Mouse (Mus musculus): ENCODE data around the gene Cdc34. TPM values are rescaled to one million over a fixed set of nuclear protein-coding genes. Genes with fewer than 3 reads are reported as not detected.

The Cdc34 gene
- polyA plus RNA-seq, 1 experiment from 2014 or later, result 175 TPM

GRCm38 (mm10) chr10:79713163-79713562 lies 31.2 kb downstream of the Cdc34 start:
- Histone ChIP-seq H3K9me3 (ENCODE audit: control insufficient read depth, low read length) (no peaks in the 10 kb centered on the region), H3K4me2 (ENCODE audit: low read depth, severe bottlenecking) (no peak overlapping the region), H3K36me3 (ENCODE audit: control insufficient read depth, insufficient read depth, low read length) (peaks cover 27% of the 10 kb centered on the region), H3K4me3 (ENCODE audit: low read depth, low read length) (no peak overlapping the region), H3K27me3 (ENCODE audit: control insufficient read depth, insufficient read depth, low read length) (peaks cover 40% of the 10 kb centered on the region), H3K9ac (ENCODE audit: low read length) (no peak overlapping the region), H3K27ac (replicated peaks; ENCODE audit: low read depth, low read length) (no peak overlapping the region), H3K4me1 (ENCODE audit: control insufficient read depth, insufficient read depth, low read length) (peaks cover 11% of the 10 kb centered on the region)
- 65% methylated on average over 1 of the region's 1 CpGs for WGBS
- DNase-seq (ENCODE audit: low spot score), result no peak
- ATAC-seq (ENCODE audit: insufficient number of reproducible peaks, low FRiP score, low TSS enrichment, low read depth), result no peak

- 69% methylated on average over 4 of the region's 4 CpGs for WGBS
- H3K27me3 ChIP-seq (ENCODE audit: control insufficient read depth, insufficient read depth, low read length), result peaks cover 45% of the 10 kb centered on the region
- ATAC-seq (ENCODE audit: insufficient number of reproducible peaks, low FRiP score, low TSS enrichment, low read depth) (no peak), DNase-seq (ENCODE audit: low spot score) (no peak)
- H3K4me1 ChIP-seq (ENCODE audit: control insufficient read depth, insufficient read depth, low read length), result peaks cover 11% of the 10 kb centered on the region
- H3K4me3 ChIP-seq (ENCODE audit: low read depth, low read length), result no peak overlapping the region
- H3K4me2 ChIP-seq (ENCODE audit: low read depth, severe bottlenecking), result no peak overlapping the region
- no peak overlapping the region for H3K27ac ChIP-seq (replicated peaks; ENCODE audit: low read depth, low read length)
- no peak overlapping the region for H3K9ac ChIP-seq (ENCODE audit: low read length)
- H3K36me3 ChIP-seq (ENCODE audit: control insufficient read depth, insufficient read depth, low read length), result peaks cover 14% of the 10 kb centered on the region
- no peaks in the 10 kb centered on the region for H3K9me3 ChIP-seq (ENCODE audit: control insufficient read depth, low read length)
Observed at GRCm38 (mm10) chr10:79714996-79715395, 33.0 kb downstream of the Cdc34 start.

- peaks cover 47% of the 10 kb centered on the region for H3K27me3 ChIP-seq (ENCODE audit: control insufficient read depth, insufficient read depth, low read length)
- H3K36me3 ChIP-seq (ENCODE audit: control insufficient read depth, insufficient read depth, low read length), result peaks cover 4% of the 10 kb centered on the region; the same call in 1 of the 2 replicates
- H3K27ac ChIP-seq (replicated peaks; ENCODE audit: low read depth, low read length), result no peak within 1 kb of the TSS
- no peaks in the 10 kb centered on the region for H3K9me3 ChIP-seq (ENCODE audit: control insufficient read depth, low read length)
- H3K4me2 ChIP-seq (ENCODE audit: low read depth, severe bottlenecking), result peak within 1 kb of the TSS; percentile 88
- peak within 1 kb of the TSS; percentile 40; the same call in 1 of the 2 replicates for H3K9ac ChIP-seq (ENCODE audit: low read length)
- 3% methylated on average over 33 of the region's 91 CpGs for WGBS
- peak within 1 kb of the TSS; percentile 39 for H3K4me3 ChIP-seq (ENCODE audit: low read depth, low read length)
- DNase-seq (ENCODE audit: low spot score), result no peak
- H3K4me1 ChIP-seq (ENCODE audit: control insufficient read depth, insufficient read depth, low read length), result peaks cover 11% of the 10 kb centered on the region
- ATAC-seq (ENCODE audit: insufficient number of reproducible peaks, low FRiP score, low TSS enrichment, low read depth), result no peak
Observed at GRCm38 (mm10) chr10:79716254-79716987, 34.4 kb downstream of the Cdc34 start, which contains the start of gene Hcn2. Gene Hcn2 (plus strand): TSS chr10:79716634.

GRCm38 (mm10) chr10:79716988-79717355 lies 35.0 kb downstream of the Cdc34 start:
- Histone ChIP-seq H3K4me3 (ENCODE audit: low read depth, low read length) (peak overlapping the region; percentile 39), H3K27me3 (ENCODE audit: control insufficient read depth, insufficient read depth, low read length) (peaks cover 47% of the 10 kb centered on the region), H3K9ac (ENCODE audit: low read length) (peak overlapping the region; percentile 40; the same call in 1 of the 2 replicates), H3K27ac (replicated peaks; ENCODE audit: low read depth, low read length) (no peak overlapping the region), H3K4me2 (ENCODE audit: low read depth, severe bottlenecking) (peak overlapping the region; percentile 88), H3K9me3 (ENCODE audit: control insufficient read depth, low read length) (no peaks in the 10 kb centered on the region), H3K36me3 (ENCODE audit: control insufficient read depth, insufficient read depth, low read length) (no peaks in the 10 kb centered on the region), H3K4me1 (ENCODE audit: control insufficient read depth, insufficient read depth, low read length) (peaks cover 11% of the 10 kb centered on the region)
- no peak for ATAC-seq (ENCODE audit: insufficient number of reproducible peaks, low FRiP score, low TSS enrichment, low read depth)
- DNase-seq (ENCODE audit: low spot score), result no peak
- WGBS, result 0% methylated on average over 37 of the region's 44 CpGs

- H3K27ac ChIP-seq (replicated peaks; ENCODE audit: low read depth, low read length), result no peak overlapping the region
- ATAC-seq (ENCODE audit: insufficient number of reproducible peaks, low FRiP score, low TSS enrichment, low read depth) (no peak), DNase-seq (ENCODE audit: low spot score) (peak; percentile 92)
- H3K4me2 ChIP-seq (ENCODE audit: low read depth, severe bottlenecking), result peak overlapping the region; percentile 17; the same call in 1 of the 2 replicates
- H3K36me3 ChIP-seq (ENCODE audit: control insufficient read depth, insufficient read depth, low read length), result no peaks in the 10 kb centered on the region
- no peaks in the 10 kb centered on the region for H3K9me3 ChIP-seq (ENCODE audit: control insufficient read depth, low read length)
- H3K9ac ChIP-seq (ENCODE audit: low read length), result no peak overlapping the region
- H3K27me3 ChIP-seq (ENCODE audit: control insufficient read depth, insufficient read depth, low read length), result peaks cover 47% of the 10 kb centered on the region
- 7% methylated on average over 43 of the region's 43 CpGs for WGBS
- peaks cover 11% of the 10 kb centered on the region for H3K4me1 ChIP-seq (ENCODE audit: control insufficient read depth, insufficient read depth, low read length)
- 0 out of 2 replicates have a peak overlapping the region, but pooled peaks have one; percentile 1 for H3K4me3 ChIP-seq (ENCODE audit: low read depth, low read length)
Observed at GRCm38 (mm10) chr10:79717640-79718357, 35.8 kb downstream of the Cdc34 start.

- Histone ChIP-seq H3K4me1 (ENCODE audit: control insufficient read depth, insufficient read depth, low read length) (peaks cover 11% of the 10 kb centered on the region), H3K9ac (ENCODE audit: low read length) (no peak overlapping the region), H3K4me2 (ENCODE audit: low read depth, severe bottlenecking) (no peak overlapping the region), H3K27ac (replicated peaks; ENCODE audit: low read depth, low read length) (no peak overlapping the region), H3K36me3 (ENCODE audit: control insufficient read depth, insufficient read depth, low read length) (no peaks in the 10 kb centered on the region), H3K27me3 (ENCODE audit: control insufficient read depth, insufficient read depth, low read length) (peaks cover 28% of the 10 kb centered on the region), H3K4me3 (ENCODE audit: low read depth, low read length) (no peak overlapping the region), H3K9me3 (ENCODE audit: control insufficient read depth, low read length) (no peaks in the 10 kb centered on the region)
- no peak for ATAC-seq (ENCODE audit: insufficient number of reproducible peaks, low FRiP score, low TSS enrichment, low read depth)
- WGBS, result 71% methylated on average over 5 of the region's 5 CpGs
- no peak for DNase-seq (ENCODE audit: low spot score)
Observed at GRCm38 (mm10) chr10:79721089-79721488, 39.1 kb downstream of the Cdc34 start.

GRCm38 (mm10) chr10:79723047-79723446 lies 41.1 kb downstream of the Cdc34 start:
- Histone ChIP-seq H3K4me2 (ENCODE audit: low read depth, severe bottlenecking) (no peak overlapping the region), H3K27me3 (ENCODE audit: control insufficient read depth, insufficient read depth, low read length) (peaks cover 8% of the 10 kb centered on the region), H3K4me3 (ENCODE audit: low read depth, low read length) (no peak overlapping the region), H3K9me3 (ENCODE audit: control insufficient read depth, low read length) (no peaks in the 10 kb centered on the region), H3K27ac (replicated peaks; ENCODE audit: low read depth, low read length) (no peak overlapping the region), H3K9ac (ENCODE audit: low read length) (no peak overlapping the region), H3K36me3 (ENCODE audit: control insufficient read depth, insufficient read depth, low read length) (no peaks in the 10 kb centered on the region), H3K4me1 (ENCODE audit: control insufficient read depth, insufficient read depth, low read length) (no peaks in the 10 kb centered on the region)
- WGBS, result 81% methylated on average over 6 of the region's 6 CpGs
- ATAC-seq (ENCODE audit: insufficient number of reproducible peaks, low FRiP score, low TSS enrichment, low read depth), result no peak
- no peak for DNase-seq (ENCODE audit: low spot score)

GRCm38 (mm10) chr10:79723692-79724091 lies 41.7 kb downstream of the Cdc34 start:
- 78% methylated on average over 7 of the region's 7 CpGs for WGBS
- Histone ChIP-seq H3K27ac (replicated peaks; ENCODE audit: low read depth, low read length) (no peak overlapping the region), H3K4me1 (ENCODE audit: control insufficient read depth, insufficient read depth, low read length) (no peaks in the 10 kb centered on the region), H3K9ac (ENCODE audit: low read length) (no peak overlapping the region), H3K4me2 (ENCODE audit: low read depth, severe bottlenecking) (no peak overlapping the region), H3K27me3 (ENCODE audit: control insufficient read depth, insufficient read depth, low read length) (peaks cover 2% of the 10 kb centered on the region; the same call in 1 of the 2 replicates), H3K9me3 (ENCODE audit: control insufficient read depth, low read length) (no peaks in the 10 kb centered on the region), H3K36me3 (ENCODE audit: control insufficient read depth, insufficient read depth, low read length) (no peaks in the 10 kb centered on the region), H3K4me3 (ENCODE audit: low read depth, low read length) (no peak overlapping the region)
- ATAC-seq (ENCODE audit: insufficient number of reproducible peaks, low FRiP score, low TSS enrichment, low read depth), result no peak
- DNase-seq (ENCODE audit: low spot score), result no peak

Measured in limb, embryonic 11.5 days (tissue).